Mouse (Mus musculus) kidney, adult 2 months (tissue): Measurements from ENCODE around the gene Lmod3. TPM values are rescaled to one million over a fixed set of nuclear protein-coding genes. Genes with fewer than 3 reads are reported as not detected.
A peak's percentile ranks its signal among the peaks of the same experiment; 100 is the strongest.

Experiments
- DNase-seq: peaks from one replicate; pipeline ENCODE4 v3.0.0; 2021
- H3K27ac ChIP-seq: fragments of 200-500 bp; 2 replicates; pipeline ENCODE4 v1.5.1; 2012; ENCODE audit warnings: low read depth, low read length, control low read depth, inconsistent platforms; ENCODE audit not compliant: insufficient read depth
- H3K27me3 ChIP-seq: fragments of 200-500 bp; replicated peaks from 2 replicates; pipeline ENCODE4 v1.6.1; 2012; ENCODE audit warnings: mild to moderate bottlenecking, moderate library complexity, low read length, inconsistent platforms; ENCODE audit not compliant: control insufficient read depth, insufficient read depth
- H3K36me3 ChIP-seq: fragments of 200-500 bp; 2 replicates; pipeline ENCODE4 v1.6.1; 2012; ENCODE audit warnings: mild to moderate bottlenecking, moderate library complexity, low read length, inconsistent platforms; ENCODE audit not compliant: control insufficient read depth, insufficient read depth
- H3K4me1 ChIP-seq: fragments of 200-500 bp; 2 replicates; pipeline ENCODE4 v1.6.1; 2011; ENCODE audit warnings: low read length; ENCODE audit not compliant: control insufficient read depth, insufficient read depth
- H3K4me3 ChIP-seq: fragments of 200-500 bp; 2 replicates; pipeline ENCODE4 v1.5.1; 2011; ENCODE audit warnings: mild to moderate bottlenecking, low read depth, low read length, control low read depth; ENCODE audit not compliant: insufficient read depth
- CTCF ChIP-seq: fragments of 200-500 bp; conservative IDR thresholded peaks from 2 replicates; pipeline ENCODE4 v1.5.1; 2011; ENCODE audit warnings: low read depth, mild to moderate bottlenecking, control low read depth, low read length, moderate library complexity, mixed read lengths; ENCODE audit not compliant: insufficient read depth, insufficient read length
- POLR2A ChIP-seq: fragments of 200-500 bp; IDR thresholded peaks from one replicate; pipeline ENCODE4 v1.6.1; 2011; ENCODE audit warnings: low read depth, low read length, control low read depth
- WGBS: fragments of 180-500 bp; shearing (Covaris S2); methylation state at CpG from one replicate; pipeline ENCODE4 v1.1.7; 2018; 5-methylcytosine and 5-hydroxymethylcytosine counted together
- polyA plus RNA-seq: library from polyadenylated mRNA; depleted of rRNA; stranded (reverse); fragments of >200 nt; gene quantifications from 2 replicates; pipeline ENCODE4 v1.2.3, GENCODE M21; 2012; rRNA removed

Gene Lmod3
- polyA plus RNA-seq: 0.12 and 1.2 TPM in 2 replicates

- Histone ChIP-seq H3K4me3 (no peak within 1 kb of the TSS), H3K27ac (no peak within 1 kb of the TSS), H3K36me3 (no peaks in the 10 kb centered on the region), H3K27me3 (no peaks in the 10 kb centered on the region), H3K4me1 (no peaks in the 10 kb centered on the region)
- 43% methylated on average over 9 of the region's 9 CpGs for WGBS
- DNase-seq: peak; percentile 41
- no peak for TF ChIP-seq CTCF
- TF ChIP-seq POLR2A: no peak
Measured at GRCm38 (mm10) chr6:97252711-97253221, at the start of gene Lmod3. Gene Lmod3 (minus strand): TSS chr6:97252759.

- Histone ChIP-seq H3K4me3 (no peak overlapping the region), H3K27ac (no peak overlapping the region), H3K27me3 (no peaks in the 10 kb centered on the region), H3K4me1 (no peaks in the 10 kb centered on the region), H3K36me3 (peaks cover 30% of the 10 kb centered on the region)
- DNase-seq: no peak
- WGBS: 90% methylated on average over 7 of the region's 7 CpGs
- TF ChIP-seq CTCF: no peak
- TF ChIP-seq POLR2A: no peak
Measured at GRCm38 (mm10) chr6:97302303-97302702, 49.7 kb upstream of the Lmod3 start.

GRCm38 (mm10) chr6:97300659-97301058 is 48.1 kb upstream of the Lmod3 start:
- H3K27me3 ChIP-seq: no peaks in the 10 kb centered on the region
- TF ChIP-seq POLR2A: no peak
- TF ChIP-seq CTCF: no peak
- WGBS: 85% methylated on average over 6 of the region's 6 CpGs
- DNase-seq: no peak
- peaks cover 34% of the 10 kb centered on the region for H3K36me3 ChIP-seq
- no peaks in the 10 kb centered on the region; the same call in 1 of the 2 replicates for H3K4me1 ChIP-seq
- no peak overlapping the region for H3K4me3 ChIP-seq
- H3K27ac ChIP-seq: peak overlapping the region; percentile 44; the same call in 1 of the 2 replicates

GRCm38 (mm10) chr6:97300180-97300579 is 47.6 kb upstream of the Lmod3 start:
- Histone ChIP-seq H3K4me3 (no peak overlapping the region), H3K36me3 (peaks cover 35% of the 10 kb centered on the region), H3K27ac (no peak overlapping the region; the same call in 1 of the 2 replicates), H3K4me1 (no peaks in the 10 kb centered on the region; the same call in 1 of the 2 replicates), H3K27me3 (no peaks in the 10 kb centered on the region)
- TF ChIP-seq POLR2A (no peak), CTCF (no peak)
- no peak for DNase-seq
- 87% methylated on average over 6 of the region's 6 CpGs for WGBS

GRCm38 (mm10) chr6:97297151-97297550 is 44.6 kb upstream of the Lmod3 start:
- no peak for TF ChIP-seq CTCF
- TF ChIP-seq POLR2A: no peak
- DNase-seq: peak; percentile 52
- Histone ChIP-seq H3K27ac (peak overlapping the region; percentile 76), H3K4me3 (no peak overlapping the region), H3K27me3 (no peaks in the 10 kb centered on the region), H3K4me1 (peaks cover 5% of the 10 kb centered on the region), H3K36me3 (peaks cover 29% of the 10 kb centered on the region)
- WGBS: 34% methylated on average over 3 of the region's 3 CpGs

GRCm38 (mm10) chr6:97295866-97296527 is 43.4 kb upstream of the Lmod3 start:
- Histone ChIP-seq H3K36me3 (peaks cover 33% of the 10 kb centered on the region), H3K4me1 (peaks cover 5% of the 10 kb centered on the region), H3K4me3 (no peak overlapping the region), H3K27ac (no peak overlapping the region; the same call in 1 of the 2 replicates), H3K27me3 (no peaks in the 10 kb centered on the region)
- no peak for DNase-seq
- no peak for TF ChIP-seq POLR2A
- no peak for TF ChIP-seq CTCF
- 91% methylated on average over 21 of the region's 21 CpGs for WGBS

- DNase-seq: no peak
- H3K27ac ChIP-seq: no peak overlapping the region
- 85% methylated on average over 9 of the region's 9 CpGs for WGBS
- no peaks in the 10 kb centered on the region for H3K27me3 ChIP-seq
- peaks cover 5% of the 10 kb centered on the region for H3K4me1 ChIP-seq
- H3K4me3 ChIP-seq: no peak overlapping the region
- TF ChIP-seq POLR2A (no peak), CTCF (no peak)
- H3K36me3 ChIP-seq: peaks cover 30% of the 10 kb centered on the region
Measured at GRCm38 (mm10) chr6:97295416-97295815, 42.9 kb upstream of the Lmod3 start.
